Mouse (Mus musculus) G1E (cell line): ENCODE measurements around the gene Wdr17.

ENCODE experiments used
- CTCF ChIP-seq: IDR thresholded peaks from 2 replicates; pipeline ENCODE4 v1.5.1; 2012; ENCODE audit warnings: low read depth, low read length, inconsistent platforms, mixed read lengths
- TAL1 ChIP-seq: conservative IDR thresholded peaks from 2 replicates; pipeline ENCODE4 v1.6.1; 2012; ENCODE audit warnings: low read depth, low read length, inconsistent platforms, mixed read lengths

- TF ChIP-seq CTCF (no peak), TAL1 (no peak)
Observed at GRCm38 (mm10) chr8:54757646-54758045, 129.3 kb downstream of the Wdr17 start.
